Comparison of ENCODE assay signal across 8 mouse cellular contexts in genomic region chr19:47795009-47795728, GRCm38 (mm10). TPM values are rescaled to one million over a fixed set of nuclear protein-coding genes. Genes with fewer than 3 reads are reported as not detected.
DNase-seq lines count a peak whose midpoint lies in the region; ATAC-seq lines count a peak whose summit lies in the region.

No protein-coding gene starts in this region.

- no peaks in the 10 kb centered on the region for H3K9me3 ChIP-seq in forebrain, embryonic 11.5 days (ENCODE audit: control insufficient read depth, low read length)
- no peaks in the 10 kb centered on the region for H3K9me3 ChIP-seq in forebrain, embryonic 16.5 days (ENCODE audit: control insufficient read depth, low read length)

- H3K4me2 ChIP-seq in forebrain, embryonic 11.5 days (ENCODE audit: low read depth, low read length, severe bottlenecking): no peak overlapping the region
- no peak overlapping the region for H3K4me2 ChIP-seq in forebrain, embryonic 16.5 days (ENCODE audit: low read length)

- peak; percentile 42; the same call in 1 of the 2 replicates for ATAC-seq in forebrain, embryonic 11.5 days (replicated peaks; ENCODE audit: low FRiP score)
- ATAC-seq in forebrain, embryonic 16.5 days: no peak
- peak; percentile 89 for ATAC-seq in common myeloid progenitor, adult 5-6 weeks (replicated peaks; ENCODE audit: low read depth, poor library complexity, severe bottlenecking)
- ATAC-seq in megakaryocyte-erythroid progenitor cell, adult 5-6 weeks (replicated peaks; ENCODE audit: low FRiP score, low TSS enrichment, poor library complexity, severe bottlenecking): peak; percentile 79

- peak; percentile 80 for DNase-seq in forebrain, embryonic 11.5 days (ENCODE audit: low spot score)
- peak; percentile 70 for DNase-seq in WW6 (ENCODE audit: low read depth, low spot score)
- peak; percentile 32 to 60 for DNase-seq in heart, adult 9 months (ENCODE audit: low spot score in 2 of 2)
- peak; percentile 75 to 84 for DNase-seq in layer of hippocampus, postnatal 36 days
- peak; percentile 49 for DNase-seq in spleen, postnatal 36 days (ENCODE audit: low spot score in 2 of 2)

- WGBS in forebrain, embryonic 11.5 days: 27% methylated on average over 15 of the region's 15 CpGs
- 35% methylated on average over 15 of the region's 15 CpGs for WGBS in forebrain, embryonic 16.5 days

- H3K27me3 ChIP-seq in forebrain, embryonic 11.5 days (ENCODE audit: control insufficient read depth, insufficient read depth, low read length): no peaks in the 10 kb centered on the region
- H3K27me3 ChIP-seq in forebrain, embryonic 16.5 days (replicated peaks; ENCODE audit: control insufficient read depth, insufficient read depth, low read length): no peaks in the 10 kb centered on the region

- H3K27ac ChIP-seq in forebrain, embryonic 11.5 days (ENCODE audit: low read depth, low read length): no peak overlapping the region
- no peak overlapping the region for H3K27ac ChIP-seq in forebrain, embryonic 16.5 days (ENCODE audit: low read length)

- H3K36me3 ChIP-seq in forebrain, embryonic 11.5 days (ENCODE audit: control insufficient read depth, insufficient read depth, low read length): no peaks in the 10 kb centered on the region
- no peaks in the 10 kb centered on the region for H3K36me3 ChIP-seq in forebrain, embryonic 16.5 days (ENCODE audit: control insufficient read depth, insufficient read depth)

- H3K4me1 ChIP-seq in forebrain, embryonic 11.5 days (replicated peaks; ENCODE audit: control insufficient read depth, insufficient read depth, low read length): 0 out of 2 replicates have a peak, but pooled peaks cover 4% of the 10 kb centered on the region
- no peaks in the 10 kb centered on the region for H3K4me1 ChIP-seq in forebrain, embryonic 16.5 days (replicated peaks; ENCODE audit: control insufficient read depth, insufficient read depth, low read length)

- no peak overlapping the region for H3K4me3 ChIP-seq in forebrain, embryonic 11.5 days (ENCODE audit: low read depth, low read length)
- H3K4me3 ChIP-seq in forebrain, embryonic 16.5 days (replicated peaks; ENCODE audit: low read length): no peak overlapping the region

- no peak overlapping the region for H3K9ac ChIP-seq in forebrain, embryonic 11.5 days (ENCODE audit: low read length)
- no peak overlapping the region for H3K9ac ChIP-seq in forebrain, embryonic 16.5 days (replicated peaks; ENCODE audit: low read depth, low read length)

RNA-seq across cellular contexts. Expression of gene Gsto1, which starts 59.6 kb away (rescaled TPM):
- polyA plus RNA-seq in forebrain, embryonic 11.5 days (2014; fragmentation: Nextera tagmentation; extraction: Ambion mirVana): 75.1 and 83.2 TPM in 2 replicates
- polyA plus RNA-seq in forebrain, embryonic 16.5 days (2015; fragmentation: Nextera tagmentation; extraction: Ambion mirVana): 125 and 126 TPM in 2 replicates
- total RNA-seq in common myeloid progenitor, adult 5-6 weeks (2017): 156 and 163 TPM in 2 replicates
- total RNA-seq in layer of hippocampus, postnatal 36 days (2021): 10 to 100 TPM; 46.5 to 50.0 TPM
- total RNA-seq in megakaryocyte-erythroid progenitor cell, adult 5-6 weeks (2014; fragmentation: Nextera tagmentation): 215 and 216 TPM in 2 replicates
- total RNA-seq in megakaryocyte-erythroid progenitor cell, adult 5-6 weeks (2017): 126 and 154 TPM in 2 replicates
